Mouse (Mus musculus) limb, embryonic 11.5 days (tissue): ENCODE data around the gene Plekha3. TPM values are rescaled to one million over a fixed set of nuclear protein-coding genes. Genes with fewer than 3 reads are reported as not detected.

Source experiments
- ATAC-seq: fragments of 200-750 bp; cut with Nextera tagmentation; 2 replicates; pipeline ENCODE4 v1.8.0; 2017; ENCODE audit warnings: low read depth; ENCODE audit not compliant: insufficient number of reproducible peaks, low FRiP score, low TSS enrichment
- DNase-seq: peaks from one replicate; pipeline ENCODE4 v3.0.0-alpha.2; 2015; ENCODE audit warnings: low spot score
- H3K27ac ChIP-seq: fragments of 300-500 bp; sonication (generic); replicated peaks from 2 replicates; pipeline ENCODE4 v1.5.1; 2014; ENCODE audit warnings: low read depth, mild to moderate bottlenecking, low read length
- H3K27me3 ChIP-seq: fragments of 300-500 bp; sonication (generic); 2 replicates; pipeline ENCODE4 v1.6.1; 2014; ENCODE audit warnings: mild to moderate bottlenecking, low read length, mixed read lengths; ENCODE audit not compliant: control insufficient read depth, insufficient read depth
- H3K36me3 ChIP-seq: fragments of 300-500 bp; sonication (generic); 2 replicates; pipeline ENCODE4 v1.6.1; 2014; ENCODE audit warnings: mild to moderate bottlenecking, low read length, moderate library complexity, mixed read lengths; ENCODE audit not compliant: control insufficient read depth, insufficient read depth
- H3K4me1 ChIP-seq: fragments of 300-500 bp; sonication (generic); 2 replicates; pipeline ENCODE4 v1.6.1; 2014; ENCODE audit warnings: low read length, mixed read lengths; ENCODE audit not compliant: control insufficient read depth, insufficient read depth
- H3K4me2 ChIP-seq: fragments of 300-500 bp; sonication (generic); 2 replicates; pipeline ENCODE4 v1.6.1; 2014; ENCODE audit warnings: low read depth, mild to moderate bottlenecking, moderate library complexity; ENCODE audit not compliant: severe bottlenecking
- H3K4me3 ChIP-seq: fragments of 300-500 bp; sonication (generic); 2 replicates; pipeline ENCODE4 v1.5.1; 2014; ENCODE audit warnings: low read depth, low read length
- H3K9ac ChIP-seq: fragments of 300-500 bp; sonication (generic); 2 replicates; pipeline ENCODE4 v1.6.1; 2014; ENCODE audit warnings: mild to moderate bottlenecking, low read length
- H3K9me3 ChIP-seq: fragments of 300-500 bp; sonication (generic); 2 replicates; pipeline ENCODE4 v1.6.1; 2016; ENCODE audit warnings: low read length; ENCODE audit not compliant: control insufficient read depth
- WGBS: fragments of 180-500 bp; shearing (Covaris S2); extraction: QIAGEN DNeasy Blood & Tissue Kit; methylation state at CpG from one replicate; pipeline ENCODE4 v1.1.7; 2014; 5-methylcytosine and 5-hydroxymethylcytosine counted together
- polyA plus RNA-seq: library from polyadenylated mRNA; unstranded; fragments of >200 nt; fragmentation: Nextera tagmentation; extraction: Ambion mirVana; gene quantifications from 2 replicates; pipeline ENCODE4 v1.2.1, GENCODE M21; 2014

Gene Plekha3
- polyA plus RNA-seq, 1 experiment from 2014 or later, result 12.3 TPM

DNA sequence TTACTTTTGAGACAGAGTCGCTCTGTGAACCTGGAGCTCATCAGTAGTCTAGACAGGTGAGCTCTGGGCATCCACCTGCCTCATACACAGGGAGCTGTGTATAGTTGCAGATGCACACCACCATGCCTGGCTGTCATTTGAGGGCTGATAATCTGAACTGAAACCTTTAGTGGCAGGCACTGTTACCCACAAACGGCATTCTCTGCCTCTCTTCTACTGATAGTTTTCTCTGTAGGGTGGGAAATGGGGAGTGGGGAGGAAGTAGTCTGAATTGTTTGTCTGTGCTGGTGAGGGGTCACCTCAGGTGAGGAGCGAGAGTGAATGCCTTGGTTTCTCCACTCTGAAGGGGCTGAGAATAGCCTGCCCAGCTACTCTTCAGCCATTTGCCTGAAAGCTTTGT lies 12.5 kb downstream of the Plekha3 start:
- ATAC-seq (no peak), DNase-seq (no peak)
- Histone ChIP-seq H3K9ac (no peak overlapping the region), H3K4me1 (no peaks in the 10 kb centered on the region), H3K4me3 (no peak overlapping the region), H3K9me3 (no peaks in the 10 kb centered on the region), H3K27me3 (no peaks in the 10 kb centered on the region), H3K27ac (no peak overlapping the region), H3K4me2 (no peak overlapping the region), H3K36me3 (peaks cover 11% of the 10 kb centered on the region)
- 75% methylated on average over 3 of the region's 3 CpGs for WGBS

DNA sequence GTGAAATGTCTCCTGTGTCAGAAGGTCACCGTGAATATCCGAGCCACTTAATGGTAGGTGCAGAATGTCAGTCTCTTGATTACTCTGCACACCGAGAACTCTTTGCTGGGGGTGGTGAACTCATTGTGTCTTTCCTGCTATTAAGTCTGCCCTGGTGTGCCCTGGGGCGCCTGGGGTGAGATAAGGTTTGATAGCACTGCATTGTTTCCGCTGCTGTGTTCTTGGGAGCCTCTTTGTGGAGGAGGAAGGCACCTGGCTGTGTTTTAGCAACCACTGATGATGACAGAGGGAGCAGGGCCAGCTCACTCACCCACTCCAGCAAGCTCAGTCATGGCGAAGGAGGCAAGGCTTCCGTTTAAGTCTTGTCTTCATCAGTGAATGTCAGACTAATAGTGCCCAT lies 13.1 kb downstream of the Plekha3 start:
- Histone ChIP-seq H3K27ac (no peak overlapping the region), H3K4me2 (no peak overlapping the region), H3K9me3 (no peaks in the 10 kb centered on the region), H3K4me3 (no peak overlapping the region), H3K36me3 (peaks cover 11% of the 10 kb centered on the region; the same call in 1 of the 2 replicates), H3K4me1 (no peaks in the 10 kb centered on the region), H3K27me3 (no peaks in the 10 kb centered on the region), H3K9ac (no peak overlapping the region)
- DNase-seq (no peak), ATAC-seq (no peak)
- 65% methylated on average over 7 of the region's 7 CpGs for WGBS

DNA sequence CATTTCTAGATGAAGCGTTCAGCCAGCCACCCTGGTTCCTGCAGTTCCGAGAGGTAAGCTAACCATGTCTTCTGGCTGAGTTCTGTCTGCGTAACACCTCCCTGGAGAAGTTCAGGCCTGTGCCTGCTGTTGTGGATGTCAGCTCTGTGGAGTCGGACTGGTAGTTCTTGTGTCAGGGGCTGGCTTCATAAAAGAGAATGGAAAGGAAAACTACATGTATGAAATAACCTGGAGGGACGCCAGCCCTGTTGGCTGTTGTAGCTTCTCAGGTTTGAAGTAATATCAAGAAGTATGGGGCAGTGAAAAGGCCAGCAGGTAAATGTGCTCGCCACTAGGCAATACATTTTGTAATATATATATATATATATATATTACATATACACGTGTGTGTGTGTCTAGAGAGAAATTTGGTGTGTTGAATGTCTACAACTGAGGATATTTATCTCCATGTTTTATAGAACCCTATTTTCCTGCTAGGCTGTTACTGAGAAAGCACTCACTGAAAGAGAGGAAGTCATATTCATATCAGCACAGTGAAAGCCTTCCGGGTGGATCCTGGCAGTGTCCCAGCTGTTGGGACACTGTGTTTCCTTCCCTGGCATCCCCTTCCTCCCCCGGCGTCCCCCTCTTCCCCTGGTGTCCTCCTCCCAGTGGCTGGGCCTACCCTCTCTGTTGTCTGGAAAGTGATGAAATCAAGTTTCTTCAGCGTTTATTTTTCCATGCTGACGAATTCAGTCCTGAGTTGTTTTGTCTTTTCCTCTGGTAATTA lies 15.5 kb downstream of the Plekha3 start:
- Histone ChIP-seq H3K9ac (no peak overlapping the region), H3K36me3 (peaks cover 8% of the 10 kb centered on the region; the same call in 1 of the 2 replicates), H3K4me2 (no peak overlapping the region), H3K4me1 (no peaks in the 10 kb centered on the region), H3K9me3 (no peaks in the 10 kb centered on the region), H3K4me3 (no peak overlapping the region), H3K27ac (no peak overlapping the region), H3K27me3 (no peaks in the 10 kb centered on the region)
- no peak for DNase-seq
- no peak for ATAC-seq
- 94% methylated on average over 12 of the region's 12 CpGs for WGBS

DNA sequence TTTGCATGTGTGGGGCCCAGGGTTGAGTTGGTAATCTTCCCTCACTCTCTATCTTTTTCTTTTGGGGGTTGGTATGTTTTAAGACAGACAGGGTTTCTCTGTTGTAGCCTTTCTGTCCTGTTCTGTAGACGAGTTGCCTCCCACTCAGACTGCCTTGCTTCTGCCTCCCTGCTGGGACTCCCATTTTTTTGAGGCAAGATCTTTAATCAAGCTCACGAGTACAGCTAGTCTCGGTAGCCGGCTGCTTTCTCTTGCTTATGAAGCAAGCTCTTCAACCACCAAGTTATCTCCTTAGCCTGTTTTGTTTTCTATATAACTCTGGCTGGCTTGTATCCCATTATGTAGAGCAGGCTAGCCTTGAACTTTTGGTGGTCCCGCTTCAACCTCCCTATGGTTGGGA lies 18.7 kb downstream of the Plekha3 start:
- Histone ChIP-seq H3K36me3 (peaks cover 2% of the 10 kb centered on the region; the same call in 1 of the 2 replicates), H3K4me1 (no peaks in the 10 kb centered on the region), H3K9ac (no peak overlapping the region), H3K27ac (no peak overlapping the region), H3K4me3 (no peak overlapping the region), H3K27me3 (no peaks in the 10 kb centered on the region), H3K4me2 (no peak overlapping the region), H3K9me3 (no peaks in the 10 kb centered on the region)
- no peak for ATAC-seq
- 88% methylated on average over 5 of the region's 5 CpGs for WGBS
- DNase-seq, result no peak

DNA sequence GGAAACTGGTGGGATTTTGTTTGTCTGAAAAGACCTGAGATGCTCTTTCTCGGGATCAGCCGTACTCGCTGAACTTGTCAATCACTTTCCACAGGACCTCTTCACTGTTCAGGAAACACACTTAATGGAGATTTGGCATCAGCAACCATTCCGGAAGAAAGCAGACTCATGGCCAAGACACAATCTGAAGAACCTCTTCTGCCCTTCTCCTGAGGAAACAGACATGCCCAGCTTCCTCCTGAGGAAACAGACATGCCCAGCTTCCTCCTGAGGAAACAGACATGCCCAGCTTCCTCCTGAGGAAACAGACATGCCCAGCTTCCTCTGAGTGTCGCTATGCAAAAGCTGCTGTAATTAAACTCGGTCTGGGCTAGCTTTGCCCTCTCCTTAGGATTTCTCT lies 20.2 kb downstream of the Plekha3 start:
- ATAC-seq, result no peak
- Histone ChIP-seq H3K9ac (no peak overlapping the region), H3K4me2 (no peak overlapping the region), H3K27me3 (no peaks in the 10 kb centered on the region), H3K9me3 (no peaks in the 10 kb centered on the region), H3K4me3 (no peak overlapping the region), H3K4me1 (no peaks in the 10 kb centered on the region), H3K27ac (no peak overlapping the region), H3K36me3 (peaks cover 2% of the 10 kb centered on the region; the same call in 1 of the 2 replicates)
- 91% methylated on average over 6 of the region's 6 CpGs for WGBS
- no peak for DNase-seq

DNA sequence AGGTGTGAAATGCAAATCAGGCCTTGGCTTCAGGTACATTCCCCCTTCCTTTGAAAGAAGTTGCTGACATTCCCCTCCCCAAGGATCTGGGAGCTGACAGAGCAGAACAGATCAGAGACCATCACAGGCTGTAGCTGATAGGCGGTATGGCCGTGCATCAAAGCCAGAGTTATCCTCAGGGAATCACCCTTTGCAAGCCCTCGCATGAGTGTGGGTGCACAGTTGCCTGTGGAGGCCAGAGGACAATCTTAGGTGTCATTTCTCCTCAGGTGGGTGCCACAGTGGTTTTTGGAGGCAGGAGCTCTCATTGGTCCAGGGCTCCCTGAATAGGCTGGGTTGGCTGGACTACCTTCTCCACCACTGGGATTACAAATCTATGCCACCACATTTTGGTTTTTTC lies 27.1 kb downstream of the Plekha3 start:
- Histone ChIP-seq H3K27ac (no peak overlapping the region), H3K4me3 (no peak overlapping the region), H3K9me3 (no peaks in the 10 kb centered on the region), H3K36me3 (no peaks in the 10 kb centered on the region), H3K4me1 (no peaks in the 10 kb centered on the region), H3K27me3 (no peaks in the 10 kb centered on the region), H3K9ac (no peak overlapping the region), H3K4me2 (no peak overlapping the region)
- 79% methylated on average over 3 of the region's 3 CpGs for WGBS
- no peak for ATAC-seq
- no peak for DNase-seq

DNA sequence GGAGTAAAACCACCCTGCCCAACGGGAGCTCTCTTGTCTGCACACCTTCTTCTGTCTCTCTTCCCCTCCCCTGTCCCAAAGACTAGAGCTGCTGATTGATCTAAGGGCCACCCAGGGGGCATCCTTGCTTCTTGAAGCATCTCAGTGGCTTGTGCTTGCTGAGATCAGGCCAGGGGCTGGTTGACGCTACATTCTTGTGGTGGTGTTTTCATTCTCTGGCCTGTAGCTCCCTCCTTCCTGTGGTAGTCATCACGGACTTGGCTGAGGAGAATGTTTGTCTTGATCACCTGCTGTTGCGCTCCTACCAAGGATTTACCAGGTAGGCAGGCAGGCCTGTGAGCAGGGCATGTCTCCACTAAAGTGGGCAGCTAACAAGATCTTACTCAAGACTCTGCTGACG lies 27.7 kb downstream of the Plekha3 start:
- no peak overlapping the region for H3K9ac ChIP-seq
- H3K9me3 ChIP-seq, result no peaks in the 10 kb centered on the region
- no peaks in the 10 kb centered on the region for H3K27me3 ChIP-seq
- H3K4me1 ChIP-seq, result no peaks in the 10 kb centered on the region
- 80% methylated on average over 5 of the region's 5 CpGs for WGBS
- no peak for ATAC-seq
- no peak overlapping the region for H3K27ac ChIP-seq
- DNase-seq, result no peak
- no peaks in the 10 kb centered on the region for H3K36me3 ChIP-seq
- H3K4me2 ChIP-seq, result no peak overlapping the region
- no peak overlapping the region for H3K4me3 ChIP-seq

DNA sequence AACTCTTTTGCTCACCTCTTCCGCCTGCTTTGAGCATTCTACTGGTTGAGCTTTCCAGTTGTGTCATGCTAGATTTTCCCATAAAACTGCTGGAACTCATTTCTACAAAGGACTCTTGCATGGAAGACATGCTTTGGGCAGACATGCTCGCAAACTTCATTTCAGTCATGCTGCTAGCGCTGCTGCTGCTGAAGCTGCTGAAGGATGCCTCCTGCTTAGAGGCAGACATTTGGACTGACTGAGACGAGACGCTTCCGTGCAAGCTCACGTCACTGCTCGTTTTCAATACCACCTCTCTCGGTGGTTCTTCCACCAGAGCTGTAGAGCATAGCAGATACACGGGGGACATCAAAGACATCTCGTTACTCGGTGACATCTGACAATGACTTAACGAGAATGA lies 30.6 kb downstream of the Plekha3 start:
- WGBS, result 84% methylated on average over 13 of the region's 13 CpGs
- no peaks in the 10 kb centered on the region for H3K4me1 ChIP-seq
- no peaks in the 10 kb centered on the region for H3K27me3 ChIP-seq
- H3K36me3 ChIP-seq, result peaks cover 2% of the 10 kb centered on the region; the same call in 1 of the 2 replicates
- H3K9me3 ChIP-seq, result peaks cover 2% of the 10 kb centered on the region; the same call in 1 of the 2 replicates
- H3K4me3 ChIP-seq, result no peak overlapping the region
- ATAC-seq (no peak), DNase-seq (no peak)
- no peak overlapping the region for H3K27ac ChIP-seq
- H3K9ac ChIP-seq, result no peak overlapping the region
- H3K4me2 ChIP-seq, result no peak overlapping the region

DNA sequence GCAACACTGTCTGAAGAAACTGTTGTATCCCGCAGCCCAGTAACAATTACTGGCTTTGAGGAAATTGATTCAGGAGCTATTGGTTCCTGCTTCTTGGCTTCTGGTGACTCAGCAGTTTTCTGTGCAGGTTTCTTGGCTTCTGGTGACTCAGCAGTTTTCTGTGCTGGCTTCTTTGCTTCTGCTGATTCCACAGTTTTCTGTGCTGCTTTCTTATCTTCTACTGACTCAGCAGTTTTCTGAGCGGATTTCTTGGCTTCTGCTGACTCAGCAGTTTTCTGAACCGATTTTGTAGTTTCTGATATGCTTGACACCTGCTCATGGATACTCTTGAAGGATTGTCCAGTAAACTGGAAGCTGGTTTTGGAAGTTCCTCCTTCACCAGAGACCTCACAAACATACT lies 33.4 kb downstream of the Plekha3 start:
- 93% methylated on average over 3 of the region's 3 CpGs for WGBS
- H3K36me3 ChIP-seq, result peaks cover 2% of the 10 kb centered on the region; the same call in 1 of the 2 replicates
- H3K4me3 ChIP-seq, result no peak overlapping the region
- H3K4me2 ChIP-seq, result no peak overlapping the region
- ATAC-seq (no peak), DNase-seq (no peak)
- H3K4me1 ChIP-seq, result no peaks in the 10 kb centered on the region
- no peak overlapping the region for H3K9ac ChIP-seq
- H3K27ac ChIP-seq, result no peak overlapping the region
- no peaks in the 10 kb centered on the region for H3K27me3 ChIP-seq
- peaks cover 3% of the 10 kb centered on the region; the same call in 1 of the 2 replicates for H3K9me3 ChIP-seq
